Mouse (Mus musculus) ovary, postnatal 14 days (tissue): Measurements from ENCODE around the gene Rin1.
A peak's percentile ranks its signal among the peaks of the same experiment; 100 is the strongest.

Experiments used
- DNase-seq: peaks from one replicate; pipeline ENCODE4 v3.0.0; 2022; ENCODE audit warnings: low spot score

Gene Rin1

DNA sequence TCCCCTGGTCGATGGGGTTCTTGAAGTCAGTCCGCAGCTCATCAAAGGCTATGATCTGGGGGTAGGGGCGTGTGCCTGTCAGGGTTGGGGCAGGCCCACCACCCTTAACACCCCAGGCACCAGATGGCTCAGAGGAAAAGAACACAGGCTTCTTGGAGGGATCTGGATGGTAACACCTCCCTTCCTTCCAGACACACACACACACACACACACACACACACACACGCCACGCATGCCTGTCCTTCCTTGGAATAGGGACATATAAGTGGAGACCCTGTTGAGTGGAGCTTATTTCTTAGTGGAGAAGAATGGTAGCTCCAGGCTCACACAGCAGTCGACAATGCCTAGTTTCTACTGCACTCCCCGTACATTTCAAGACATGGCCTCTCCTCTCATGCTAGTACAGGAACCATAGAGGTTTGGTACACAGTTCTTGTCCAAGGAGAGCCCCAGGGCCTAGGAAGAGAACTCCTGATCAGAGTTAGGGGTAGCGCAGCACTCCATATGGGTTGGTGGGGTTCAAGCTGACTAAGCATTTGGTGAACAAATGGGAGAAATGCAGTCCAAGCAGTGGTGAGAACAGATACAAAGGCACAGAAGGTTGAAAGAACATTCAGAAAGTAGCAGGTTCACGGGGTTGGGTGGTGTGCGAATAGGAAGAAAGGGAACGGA is 44.6 kb downstream of the Rin1 start:
- no peak for DNase-seq

DNA sequence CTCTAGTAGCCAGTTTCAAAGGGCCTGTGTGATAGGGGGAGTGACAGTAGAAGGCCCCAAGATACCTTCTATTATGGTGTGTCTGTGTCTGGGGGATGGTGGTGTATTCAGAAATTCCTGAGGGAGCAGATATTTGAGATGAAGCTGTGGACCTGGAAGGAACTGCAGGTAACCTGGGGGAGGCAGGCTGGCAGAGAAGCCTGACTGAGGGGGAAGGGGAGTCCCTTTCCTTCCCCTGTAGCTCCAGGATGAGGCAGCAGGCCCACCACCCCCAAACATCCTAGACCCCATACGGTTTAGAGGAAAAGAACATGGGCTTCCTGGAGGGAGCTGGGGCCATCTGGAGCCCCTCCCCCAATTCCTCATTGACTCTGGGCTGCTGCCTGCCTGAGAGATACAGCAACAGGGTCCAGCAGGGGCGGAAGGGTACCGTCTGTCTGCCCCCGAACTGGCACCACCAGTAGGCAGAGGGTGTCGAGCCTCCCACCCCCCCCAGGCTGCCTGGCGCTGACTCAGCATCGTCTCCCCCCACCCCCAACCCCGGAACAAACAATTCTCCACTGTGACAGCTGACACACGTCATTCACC is 45.7 kb downstream of the Rin1 start:
- DNase-seq: no peak

DNA sequence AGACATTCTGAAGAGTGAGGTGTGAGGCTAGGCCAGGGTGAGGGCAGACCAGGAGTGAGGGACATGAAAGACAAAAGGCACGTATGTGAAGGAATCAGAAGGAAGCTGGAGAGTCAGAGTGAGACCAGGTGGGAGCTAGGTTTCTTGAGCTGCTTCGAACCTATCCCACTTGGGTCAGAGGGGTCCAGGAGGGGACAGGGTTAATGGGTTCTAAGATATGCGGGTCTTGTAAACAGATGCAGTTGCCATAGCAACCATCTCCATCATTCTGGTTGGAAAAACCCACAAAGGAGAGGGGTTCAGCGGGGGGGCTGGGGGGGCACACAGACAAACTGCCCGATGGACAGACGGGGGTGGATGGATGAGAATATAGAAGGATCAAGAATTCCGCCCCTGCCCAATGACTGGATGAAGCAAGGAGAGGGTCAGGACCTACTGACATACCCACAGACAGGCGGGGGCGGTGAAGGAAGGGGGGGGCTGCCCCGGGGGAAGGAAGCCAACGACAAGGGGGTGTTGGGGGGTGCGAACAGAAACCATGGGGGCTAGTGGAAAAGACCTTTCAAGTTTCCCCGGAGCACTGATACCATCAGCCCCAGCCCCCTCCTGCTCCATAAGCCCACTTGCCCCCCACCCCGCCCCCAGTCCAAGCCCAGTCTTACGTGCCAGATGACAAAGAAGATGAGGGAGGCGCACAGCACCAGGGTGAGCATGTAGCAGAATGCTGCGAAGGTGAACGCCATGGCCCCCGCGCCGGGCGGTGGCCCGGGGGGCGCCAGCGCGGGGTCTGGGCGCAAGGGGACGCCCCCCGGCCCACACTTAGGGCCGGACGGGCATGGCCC is 47.5 kb downstream of the Rin1 start:
- DNase-seq: no peak

DNA sequence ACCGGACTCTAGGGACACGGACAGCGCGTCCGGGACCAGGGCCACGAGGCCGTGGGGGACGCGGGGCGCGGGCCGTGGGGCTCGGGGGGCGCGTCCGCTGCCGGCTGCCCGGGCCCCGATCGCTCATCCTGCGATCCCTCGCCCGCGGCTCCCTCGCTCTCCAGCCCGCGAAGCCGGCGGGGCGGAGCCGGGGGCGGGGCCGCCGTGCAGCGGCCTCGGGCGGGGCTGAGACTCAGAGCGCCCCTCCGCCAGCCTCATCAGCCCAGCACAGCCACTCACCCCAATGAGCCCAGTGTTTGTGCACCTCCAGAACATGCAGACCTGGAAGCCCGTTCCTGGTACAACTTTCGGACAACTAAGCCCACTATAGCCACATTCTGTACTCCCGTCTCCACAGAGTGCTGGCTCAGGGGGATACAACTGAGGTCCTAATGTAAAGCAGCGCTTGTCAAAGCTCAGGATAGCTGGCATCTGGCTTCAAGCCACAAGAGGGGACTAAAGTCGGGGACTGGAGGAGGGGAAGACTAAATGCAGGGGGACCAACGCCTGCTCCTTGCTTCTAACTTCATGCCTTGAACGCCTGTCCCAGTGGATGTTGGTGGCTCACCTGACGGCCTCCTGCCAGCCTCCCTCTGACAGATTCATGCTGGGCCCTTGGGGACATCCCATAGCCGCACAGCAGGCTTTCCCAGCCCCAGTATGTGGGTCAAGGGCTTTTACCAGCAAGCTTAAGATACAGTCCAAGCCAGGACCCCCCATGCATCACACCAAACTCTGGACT is 48.3 kb downstream of the Rin1 start, which contains the start of gene Cnih2:
Cnih2 (minus strand) TSS at position 159 of the 781 bp plus-strand sequence.
- DNase-seq: peak; percentile 55

DNA sequence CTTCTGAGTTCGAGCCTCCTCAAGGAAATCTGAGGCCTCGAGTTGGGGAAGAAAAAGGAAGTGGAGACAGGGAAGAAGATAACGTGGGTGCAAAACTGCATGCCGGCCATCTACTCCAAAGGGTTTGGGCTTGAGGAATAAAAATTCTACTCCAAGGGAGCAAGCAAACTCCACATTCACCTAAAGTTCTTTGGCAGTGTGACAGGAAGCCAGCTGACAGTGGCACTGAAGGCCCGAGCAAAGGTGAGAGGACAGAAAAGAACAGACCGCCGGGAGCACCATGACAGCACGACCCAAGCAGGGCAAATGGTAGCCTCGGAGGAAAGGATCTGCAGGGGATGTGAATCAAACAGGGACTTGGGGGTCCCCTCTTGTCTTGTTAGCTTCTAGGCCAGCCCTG is 55.8 kb downstream of the Rin1 start:
- no peak for DNase-seq
